Mouse (Mus musculus) granulocyte monocyte progenitor cell, adult 5-6 weeks (primary cell): Measurements from ENCODE around the gene Tnpo2. TPM values are rescaled to one million over a fixed set of nuclear protein-coding genes. Genes with fewer than 3 reads are reported as not detected.

Experiments
- ATAC-seq: replicated peaks from 2 replicates; pipeline ENCODE4 v1.8.0; 2016; ENCODE audit warnings: mild to moderate bottlenecking, moderate TSS enrichment, inconsistent platforms; ENCODE audit not compliant: poor library complexity, severe bottlenecking
- total RNA-seq, 2 experiments: library from RNA; stranded (forward) in 1 of 2; stranded (reverse) in 1 of 2; fragments of 200-712, 200-1000 nt in 1 of 2; fragments of >200 nt in 1 of 2; fragmentation: Nextera tagmentation in 1 of 2; gene quantifications; 2 replicates each; pipeline ENCODE4 v1.2.3; 2014 to 2017

Gene Tnpo2
- total RNA-seq, 2 experiments from 2014 or later = 19.6 to 26.8 TPM

DNA sequence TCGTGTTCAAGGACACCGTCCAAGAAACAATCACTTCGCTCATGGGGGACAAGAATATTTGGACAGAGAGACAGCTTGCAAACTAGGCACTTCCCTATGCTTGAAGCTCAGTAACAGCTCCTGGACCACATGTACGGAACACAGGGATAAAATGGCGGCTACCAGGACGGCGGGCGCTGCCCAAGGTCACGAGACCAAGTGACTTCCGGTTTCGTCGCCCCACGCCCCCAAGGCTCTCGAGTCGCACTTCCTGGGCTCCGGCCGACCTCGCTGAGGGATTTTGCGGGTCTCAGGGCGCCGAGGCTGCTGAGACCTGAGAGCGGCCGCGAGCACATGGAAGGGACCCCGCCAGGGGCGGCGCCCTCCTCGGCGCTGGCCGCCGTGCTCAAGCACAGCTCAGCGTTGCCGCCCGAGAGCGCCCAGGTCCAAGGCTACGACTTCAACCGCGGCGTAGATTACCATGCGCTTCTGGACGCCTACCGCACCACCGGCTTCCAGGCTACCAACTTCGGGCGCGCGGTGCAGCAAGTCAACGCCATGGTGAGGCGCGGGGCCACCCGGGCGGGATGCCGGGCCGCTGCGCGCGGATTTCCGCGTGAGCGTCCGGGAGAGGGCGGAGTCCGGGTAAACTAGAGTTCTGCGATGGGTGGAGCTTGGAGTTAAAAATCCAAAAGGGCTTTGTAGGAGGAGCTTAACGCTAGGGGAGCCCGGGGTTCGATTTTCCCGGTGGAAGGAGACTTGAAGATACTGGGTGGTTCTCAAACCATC, 35.0 kb downstream of the Tnpo2 start, which contains the start of gene Dhps:
Gene Dhps, plus strand, starts transcription at position 244 of the 768 bp plus-strand sequence.
- ATAC-seq = peak; percentile 87

- no peak for ATAC-seq
Measured at GRCm38 (mm10) chr8:85072364-85072929, 35.7 kb downstream of the Tnpo2 start.

DNA sequence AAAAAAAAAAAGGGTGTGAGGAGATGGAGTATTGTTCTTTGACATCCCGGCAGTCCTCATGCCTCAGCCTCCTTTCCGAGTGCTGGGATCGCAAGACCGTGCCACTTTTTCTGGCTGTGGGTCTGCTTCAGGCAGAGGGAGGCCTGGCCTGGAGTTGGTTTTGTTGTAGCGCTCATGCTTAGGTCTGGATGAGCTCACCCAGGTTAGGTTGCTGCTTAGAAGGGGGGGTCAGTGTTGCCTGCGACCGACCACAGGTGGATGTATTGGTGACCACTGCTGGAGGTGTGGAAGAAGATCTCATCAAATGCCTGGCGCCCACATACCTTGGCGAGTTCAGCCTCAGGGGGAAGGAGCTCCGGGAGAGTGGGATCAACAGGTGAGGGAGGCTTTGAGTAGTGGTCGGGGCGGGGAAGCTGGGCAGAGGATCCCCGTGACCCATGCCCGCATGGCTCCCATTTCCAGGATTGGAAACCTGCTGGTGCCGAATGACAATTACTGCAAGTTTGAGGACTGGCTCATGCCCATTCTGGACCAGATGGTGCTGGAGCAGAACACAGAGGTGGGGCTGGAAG, 36.4 kb downstream of the Tnpo2 start:
- ATAC-seq = no peak

DNA sequence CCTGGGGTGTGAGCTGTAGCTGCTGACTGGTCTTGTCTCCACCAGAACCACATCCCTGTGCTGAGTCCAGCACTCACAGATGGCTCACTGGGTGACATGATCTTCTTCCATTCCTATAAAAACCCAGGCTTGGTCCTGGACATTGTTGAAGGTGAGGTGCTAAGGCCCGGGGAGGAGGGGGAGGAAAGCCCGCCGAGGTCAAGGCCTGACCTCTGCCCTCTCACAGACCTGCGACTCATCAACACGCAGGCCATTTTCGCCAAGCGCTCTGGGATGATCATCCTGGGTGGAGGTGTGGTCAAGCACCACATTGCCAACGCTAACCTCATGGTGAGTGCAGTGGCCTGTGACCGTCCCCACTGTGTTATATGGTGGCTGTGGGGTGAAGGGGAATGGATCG, 37.5 kb downstream of the Tnpo2 start:
- ATAC-seq = no peak

- no peak for ATAC-seq
Measured at GRCm38 (mm10) chr8:85074617-85075016, 37.9 kb downstream of the Tnpo2 start.

GRCm38 (mm10) chr8:85076001-85076400, 39.3 kb downstream of the Tnpo2 start:
- no peak for ATAC-seq

- peak; percentile 43 for ATAC-seq
Measured at GRCm38 (mm10) chr8:85076993-85077392, 40.3 kb downstream of the Tnpo2 start.

- no peak for ATAC-seq
Measured at GRCm38 (mm10) chr8:85080214-85080531, 43.5 kb downstream of the Tnpo2 start.

DNA sequence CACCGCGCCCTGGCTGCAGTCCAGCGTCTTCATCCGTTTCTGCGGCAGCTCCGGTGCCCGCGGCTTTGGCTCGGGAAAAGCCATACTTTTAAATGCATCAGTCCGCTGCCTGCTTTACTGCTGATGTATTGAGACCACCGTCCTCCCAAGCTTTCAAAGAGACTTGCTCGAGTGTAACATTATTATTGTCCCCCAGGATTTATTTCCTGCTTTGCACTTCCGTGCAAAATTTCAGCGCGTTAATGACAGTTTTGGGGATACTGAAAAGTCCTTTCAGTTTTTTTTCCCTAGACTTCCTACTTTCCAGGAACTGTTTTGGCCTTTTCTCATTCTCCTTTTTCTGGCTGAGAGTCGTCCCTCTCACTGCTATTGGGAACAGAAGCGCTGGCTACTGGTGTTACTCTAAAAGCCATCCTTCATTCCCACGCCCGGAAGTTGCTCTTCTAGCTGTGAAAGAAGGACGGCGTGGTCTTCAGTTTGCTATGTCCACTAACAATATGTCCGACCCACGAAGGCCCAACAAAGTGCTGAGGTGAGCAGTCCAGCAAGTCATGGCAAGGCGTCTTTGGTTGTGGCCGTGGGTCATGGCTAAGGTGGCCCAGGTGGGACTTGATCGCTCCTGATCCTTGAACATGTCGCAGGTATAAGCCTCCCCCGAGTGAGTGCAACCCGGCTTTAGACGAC, 44.0 kb downstream of the Tnpo2 start, which contains the start of gene Wdr83os:
Gene Wdr83os, plus strand, starts transcription at position 209 of the 684 bp plus-strand sequence.
- no peak for ATAC-seq

DNA sequence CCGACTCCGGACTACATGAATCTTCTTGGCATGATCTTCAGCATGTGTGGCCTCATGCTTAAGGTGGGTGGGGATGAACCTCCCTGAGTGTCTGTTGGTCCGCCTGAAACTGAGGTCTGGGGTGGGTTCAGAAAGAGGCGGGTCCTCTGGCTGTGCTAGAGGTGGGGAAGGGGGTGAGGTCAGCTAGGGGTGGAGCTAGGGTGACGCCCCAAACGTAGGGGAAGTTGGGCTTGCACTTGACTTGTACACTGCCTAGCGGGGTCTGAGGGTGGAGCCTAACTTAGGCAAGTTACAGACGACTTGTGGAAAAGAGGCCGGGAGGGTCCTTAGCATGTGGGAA, 44.5 kb downstream of the Tnpo2 start, which contains the start of gene Wdr83:
Gene Wdr83, minus strand, starts transcription at position 91 of the 340 bp plus-strand sequence.
- peak; percentile 63 for ATAC-seq

- ATAC-seq = peak; percentile 1; the same call in 1 of the 2 replicates
Measured at GRCm38 (mm10) chr8:85082169-85082568, 45.5 kb downstream of the Tnpo2 start.

DNA sequence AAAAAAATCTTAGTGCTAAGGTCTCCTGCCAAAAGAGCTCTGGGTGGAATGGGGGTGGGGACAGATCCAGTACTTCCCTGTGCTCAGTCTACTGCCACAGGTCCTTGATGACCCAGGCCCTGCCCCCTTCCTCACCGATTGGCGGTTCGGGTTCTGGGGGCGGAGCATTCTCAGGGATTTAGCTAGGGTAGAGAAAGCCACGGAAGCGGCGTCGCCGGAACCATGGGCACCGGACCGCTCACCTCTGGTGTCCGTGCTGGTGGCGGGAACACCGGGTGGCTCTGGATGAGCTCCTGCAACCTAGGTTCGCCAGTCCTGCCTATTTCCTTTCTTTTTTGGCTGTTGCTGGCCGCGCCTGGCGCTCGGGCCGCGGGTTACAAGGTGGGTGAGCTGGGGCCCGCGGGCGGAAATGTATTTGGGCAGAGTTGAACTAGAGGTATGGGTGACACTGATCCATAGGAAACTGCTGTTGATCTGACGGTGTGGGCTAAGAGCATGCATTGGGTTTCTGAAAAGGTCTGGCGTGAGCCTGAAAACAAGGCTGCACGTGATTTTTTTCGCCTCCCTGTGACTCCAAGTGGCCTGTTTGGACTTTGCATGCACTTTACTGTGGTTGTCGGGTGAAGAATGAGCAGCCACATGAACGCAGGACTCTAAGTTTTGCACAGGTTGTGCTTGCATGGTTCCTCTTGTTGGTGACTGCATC, 46.5 kb downstream of the Tnpo2 start, which contains the start of gene Man2b1:
Gene Man2b1, plus strand, starts transcription at position 163 of the 706 bp plus-strand sequence.
- ATAC-seq = peak; percentile 60

GRCm38 (mm10) chr8:85084633-85085032, 47.9 kb downstream of the Tnpo2 start:
- ATAC-seq = peak; percentile 27

GRCm38 (mm10) chr8:85086238-85086637, 49.5 kb downstream of the Tnpo2 start:
- no peak for ATAC-seq

- ATAC-seq = no peak
Measured at GRCm38 (mm10) chr8:85088771-85089170, 52.1 kb downstream of the Tnpo2 start.

- no peak for ATAC-seq
Measured at GRCm38 (mm10) chr8:85090856-85091255, 54.1 kb downstream of the Tnpo2 start.

- ATAC-seq = no peak
Measured at GRCm38 (mm10) chr8:85091526-85092090, 54.9 kb downstream of the Tnpo2 start.

DNA sequence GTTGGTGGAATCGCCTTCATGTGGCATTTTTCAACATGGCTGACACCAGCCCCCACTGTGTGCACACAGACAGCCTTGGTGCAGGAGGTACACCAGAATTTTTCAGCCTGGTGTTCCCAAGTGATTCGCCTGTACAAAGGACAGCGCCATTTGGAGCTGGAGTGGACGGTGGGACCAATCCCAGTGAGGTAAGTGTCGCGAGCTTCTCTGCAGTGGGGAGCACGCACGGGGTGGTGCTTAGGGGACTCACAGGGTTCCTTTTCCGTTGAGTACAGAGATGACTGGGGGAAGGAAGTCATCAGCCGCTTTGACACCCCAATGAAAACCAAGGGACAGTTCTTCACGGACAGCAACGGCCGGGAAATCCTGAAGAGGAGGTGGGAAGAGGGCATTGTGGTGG, 58.3 kb downstream of the Tnpo2 start:
- ATAC-seq = no peak

- ATAC-seq = no peak
Measured at GRCm38 (mm10) chr8:85095566-85095965, 58.9 kb downstream of the Tnpo2 start.

- ATAC-seq = no peak
Measured at GRCm38 (mm10) chr8:85096196-85096595, 59.5 kb downstream of the Tnpo2 start.
